Mouse (Mus musculus): ENCODE results near the gene Map2k4.

Map2k4 gene

GRCm38 (mm10) chr11:65678824-65679402 is 109.2 kb downstream of the Map2k4 start:
- no peak for TF ChIP-seq GATA4 (IDR thresholded peaks at IDR 0.05; ENCODE audit: insufficient replicate concordance, low read length)

GRCm38 (mm10) chr11:65667348-65667969 is 120.6 kb downstream of the Map2k4 start:
- no peak for TF ChIP-seq GATA4 (IDR thresholded peaks at IDR 0.05; ENCODE audit: insufficient replicate concordance, low read length)

DNA sequence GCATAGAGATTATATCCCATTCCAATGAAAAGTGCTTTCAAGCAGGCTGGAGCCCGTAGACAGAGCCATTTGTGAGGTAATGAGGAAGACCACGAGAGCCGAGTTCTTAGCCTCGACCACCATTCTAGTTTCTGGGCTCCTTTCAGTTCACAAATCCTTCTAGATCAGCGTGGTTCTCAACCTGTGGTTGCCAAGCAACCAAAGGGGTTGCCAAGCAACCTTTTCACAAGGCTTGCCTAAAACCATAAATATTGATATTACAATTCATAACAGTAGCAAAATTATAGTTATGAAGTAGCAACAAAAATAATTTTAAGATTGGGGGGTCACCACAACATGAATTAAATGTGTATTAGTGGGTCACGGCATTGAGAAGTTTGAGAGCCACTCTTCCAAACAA is 123.2 kb downstream of the Map2k4 start:
- TF ChIP-seq GATA4 (IDR thresholded peaks at IDR 0.05; ENCODE audit: insufficient replicate concordance, low read length) = no peak

DNA sequence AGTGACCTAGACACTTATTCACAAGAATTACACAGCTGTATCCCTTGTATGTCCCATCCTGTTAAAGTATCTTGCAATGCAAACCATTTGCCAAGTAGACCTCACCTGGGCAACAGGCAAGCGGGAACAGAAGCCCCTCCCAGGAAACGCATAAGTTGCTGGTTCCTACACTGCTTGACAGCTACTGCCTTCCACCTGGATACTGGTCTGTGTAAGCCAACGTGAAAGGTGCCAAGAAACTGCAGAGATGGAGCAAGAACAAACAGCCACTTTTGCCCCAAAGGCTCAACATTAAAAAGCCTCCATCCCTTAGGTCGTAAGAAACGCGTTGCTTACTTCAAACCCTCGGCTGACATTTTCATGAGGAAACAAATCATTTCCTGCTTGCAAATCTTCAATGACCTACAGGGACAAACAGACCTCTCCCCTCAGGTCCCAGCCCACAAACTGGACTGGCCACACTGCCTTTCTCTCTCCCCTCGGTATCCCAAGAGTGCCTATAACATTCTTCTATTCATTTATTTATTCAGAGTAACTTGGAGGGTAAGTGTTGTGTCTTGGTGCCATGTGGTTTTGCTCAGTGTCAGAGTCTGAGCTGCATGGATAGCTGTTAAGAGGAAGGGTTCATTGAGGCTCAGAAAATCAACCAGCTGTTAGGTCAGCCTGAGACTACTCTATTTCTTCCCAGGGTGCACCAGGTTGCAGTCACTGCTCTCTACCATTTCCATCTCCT is 126.1 kb downstream of the Map2k4 start:
- no peak for TF ChIP-seq GATA4 (IDR thresholded peaks at IDR 0.05; ENCODE audit: insufficient replicate concordance, low read length)

- no peak for TF ChIP-seq GATA4 (IDR thresholded peaks at IDR 0.05; ENCODE audit: insufficient replicate concordance, low read length)
These were observed 134.2 kb downstream of the Map2k4 start for GRCm38 (mm10) chr11:65653932-65654331.

DNA sequence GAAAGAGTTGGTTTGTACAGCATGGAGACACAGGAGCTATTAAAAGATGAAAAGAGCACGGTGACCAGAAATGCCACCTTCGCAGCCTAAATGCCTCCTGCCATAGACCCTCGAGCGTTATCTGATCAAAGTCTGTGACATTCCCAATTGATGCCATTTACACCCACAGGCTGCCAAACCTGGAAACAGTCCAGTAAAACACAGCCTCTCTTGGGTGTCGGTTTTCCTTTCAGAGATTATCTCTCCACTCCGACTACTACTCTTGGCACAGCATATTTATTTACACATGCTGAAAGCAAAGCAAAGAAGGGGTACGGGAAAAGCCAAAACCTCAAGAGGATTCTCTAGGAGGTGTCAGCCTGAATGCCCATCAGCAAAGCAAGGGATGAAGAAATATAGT is 136.7 kb downstream of the Map2k4 start:
- TF ChIP-seq GATA4 (IDR thresholded peaks at IDR 0.05; ENCODE audit: insufficient replicate concordance, low read length) = no peak

DNA sequence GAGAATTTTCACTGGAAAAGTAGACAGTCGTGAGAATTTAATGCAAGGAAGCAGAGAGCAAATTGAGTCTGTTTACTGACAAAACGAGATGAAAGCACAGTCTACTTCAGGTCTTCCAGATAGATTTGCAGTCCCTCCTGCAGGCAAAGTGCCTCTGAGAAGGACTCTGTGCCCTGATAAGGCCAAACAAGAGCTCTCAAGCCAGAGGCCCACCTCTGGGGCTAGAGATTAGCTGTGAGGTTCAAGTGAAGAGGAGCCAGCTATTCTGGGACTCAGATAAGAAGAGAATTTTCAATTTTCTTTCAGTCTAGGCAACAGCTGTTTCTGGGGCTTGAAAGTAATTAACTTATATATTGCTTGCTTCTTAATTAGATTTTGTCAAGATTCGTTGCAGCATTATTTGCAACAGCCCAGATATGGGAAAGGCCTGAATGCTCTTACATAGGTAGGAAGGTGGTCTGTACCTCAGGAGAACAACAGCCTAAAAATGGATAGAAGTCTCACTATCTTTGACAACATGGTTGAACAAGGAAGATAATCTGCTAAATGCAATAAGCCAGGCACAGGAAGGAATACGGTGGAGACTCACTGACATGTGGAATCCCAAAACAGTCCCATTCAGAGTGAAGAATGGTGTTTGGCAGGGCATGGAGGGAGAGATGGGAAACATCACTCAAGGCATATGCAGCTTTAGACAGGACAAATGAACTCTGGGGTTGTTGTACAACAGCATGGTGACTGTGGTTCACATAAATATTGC is 138.0 kb downstream of the Map2k4 start:
- TF ChIP-seq GATA4 (IDR thresholded peaks at IDR 0.05; ENCODE audit: insufficient replicate concordance, low read length) = no peak

DNA sequence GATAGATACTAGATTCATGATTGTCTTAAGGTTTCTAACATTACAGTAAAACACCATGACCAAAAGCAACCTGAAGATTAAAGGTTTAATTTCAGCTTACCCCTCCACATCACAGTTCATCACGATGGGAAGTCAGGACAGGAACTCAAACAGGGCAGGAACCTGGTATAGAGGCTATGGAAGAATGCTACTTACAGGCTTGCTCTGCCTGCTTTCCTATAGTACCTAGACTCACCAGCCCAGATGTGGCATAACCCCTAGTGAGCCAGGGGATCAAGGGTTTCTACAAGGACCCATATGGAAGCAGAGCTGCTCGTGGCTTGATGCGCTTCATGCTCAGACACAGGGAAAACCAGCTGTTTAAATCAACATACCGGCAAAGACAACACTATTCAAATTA is 138.6 kb downstream of the Map2k4 start:
- TF ChIP-seq GATA4 (IDR thresholded peaks at IDR 0.05; ENCODE audit: insufficient replicate concordance, low read length) = no peak

- TF ChIP-seq GATA4 (IDR thresholded peaks at IDR 0.05; ENCODE audit: insufficient replicate concordance, low read length) = no peak
These were observed 141.8 kb downstream of the Map2k4 start for GRCm38 (mm10) chr11:65646314-65646713.

- no peak for TF ChIP-seq GATA4 (IDR thresholded peaks at IDR 0.05; ENCODE audit: insufficient replicate concordance, low read length)
These were observed 143.6 kb downstream of the Map2k4 start for GRCm38 (mm10) chr11:65644539-65644938.

GRCm38 (mm10) chr11:65640261-65640660 is 147.8 kb downstream of the Map2k4 start:
- TF ChIP-seq GATA4 (IDR thresholded peaks at IDR 0.05; ENCODE audit: insufficient replicate concordance, low read length) = no peak
